ENCODE assay signal across 30 mouse cellular contexts in genomic region chr2:170601171-170601570, GRCm38 (mm10). TPM values are rescaled to one million over a fixed set of nuclear protein-coding genes. Genes with fewer than 3 reads are reported as not detected.
A peak's percentile ranks its signal among the peaks of the same experiment; 100 is the strongest.
DNase-seq lines count a peak whose midpoint lies in the region; ATAC-seq and TF ChIP-seq lines count a peak whose summit lies in the region.
"Had no signal": no experiment of that assay in that cellular context is flagged by ENCODE, and none has a peak within 500 bp of the region (broad histone marks: within the 10 kb centered on the region; RNA-seq: fewer than 3 reads in every experiment).

No protein-coding gene starts in this region.

- H3K27me3 ChIP-seq in midbrain, postnatal 0 days (ENCODE audit: insufficient read depth, low read length) = no peaks in the 10 kb centered on the region
- H3K27me3 ChIP-seq in midbrain, embryonic 10.5 days (ENCODE audit: low read depth, poor library complexity, severe bottlenecking) = no peaks in the 10 kb centered on the region
- H3K27me3 ChIP-seq in liver, embryonic 12.5 days (replicated peaks) = no peaks in the 10 kb centered on the region
- H3K27me3 ChIP-seq: embryonic facial prominence, embryonic 12.5 days; hindbrain, embryonic 13.5 days; lung, embryonic 15.5 days; midbrain, embryonic 12.5 days; neural tube, embryonic 13.5 days had no signal

- H3K4me3 ChIP-seq in midbrain, postnatal 0 days (ENCODE audit: low read depth, low read length) = no peak overlapping the region
- H3K4me3 ChIP-seq in midbrain, embryonic 10.5 days = no peak overlapping the region
- H3K4me3 ChIP-seq in liver, embryonic 12.5 days = no peak overlapping the region
- H3K4me3 ChIP-seq: embryonic facial prominence, embryonic 12.5 days; erythroblast, embryonic 14.5 days; hindbrain, embryonic 13.5 days; limb, embryonic 13.5 days; lung, embryonic 15.5 days; midbrain, embryonic 12.5 days; neural tube, embryonic 13.5 days had no signal

- H3K4me1 ChIP-seq in midbrain, postnatal 0 days (ENCODE audit: insufficient read depth, low read length) = no peaks in the 10 kb centered on the region
- H3K4me1 ChIP-seq in midbrain, embryonic 10.5 days = peaks cover 4% of the 10 kb centered on the region; the same call in 1 of the 2 replicates
- no peaks in the 10 kb centered on the region for H3K4me1 ChIP-seq in liver, embryonic 12.5 days
- H3K4me1 ChIP-seq: embryonic facial prominence, embryonic 12.5 days; lung, embryonic 15.5 days; midbrain, embryonic 12.5 days had no signal

- peak; percentile 23 for DNase-seq in embryo, embryonic 10.5 days (ENCODE audit: low spot score)
- no peak for DNase-seq in embryo, embryonic 11 days
- DNase-seq in midbrain, postnatal 0 days (ENCODE audit: low spot score) = no peak
- no peak for DNase-seq in midbrain, embryonic 10.5 days (ENCODE audit: low spot score)
- peak; percentile 8 for DNase-seq in brain, adult 2 months (ENCODE audit: low read depth, low spot score)
- DNase-seq in testis, postnatal 14 days (ENCODE audit: low spot score) = peak; percentile 64
- DNase-seq in right cerebral cortex, postnatal 14 days = no peak
- DNase-seq: B cell, adult 2 months; cerebellum, adult 11-12 months; cerebellum, postnatal 25 days; gastrocnemius, postnatal 36 days; heart, postnatal 10 days; kidney, adult 2 months; layer of hippocampus, adult 9-11 months; spleen, adult 18-20 months; thymus, postnatal 25 days had no signal

- 86% methylated on average over 5 of the region's 5 CpGs for WGBS in midbrain, postnatal 0 days
- WGBS in midbrain, embryonic 10.5 days = 87% methylated on average over 5 of the region's 5 CpGs
- 65% methylated on average over 5 of the region's 5 CpGs for WGBS in liver, embryonic 12.5 days (ENCODE audit: insufficient replicate concordance)

- H3K9me3 ChIP-seq in midbrain, postnatal 0 days (ENCODE audit: low read length) = no peaks in the 10 kb centered on the region
- H3K9me3 ChIP-seq in midbrain, embryonic 10.5 days (replicated peaks) = no peaks in the 10 kb centered on the region
- peaks cover 15% of the 10 kb centered on the region for H3K9me3 ChIP-seq in liver, embryonic 12.5 days (replicated peaks)
- H3K9me3 ChIP-seq: embryonic facial prominence, embryonic 12.5 days; hindbrain, embryonic 13.5 days; lung, embryonic 15.5 days; midbrain, embryonic 12.5 days had no signal

- H3K27ac ChIP-seq in midbrain, postnatal 0 days (ENCODE audit: low read depth, low read length) = no peak overlapping the region
- H3K27ac ChIP-seq in midbrain, embryonic 10.5 days (replicated peaks) = no peak overlapping the region
- H3K27ac ChIP-seq in liver, embryonic 12.5 days = no peak overlapping the region
- H3K27ac ChIP-seq: embryonic facial prominence, embryonic 12.5 days; hindbrain, embryonic 13.5 days; limb, embryonic 13.5 days; liver, embryonic 14.5 days; lung, embryonic 15.5 days; midbrain, embryonic 12.5 days; neural tube, embryonic 13.5 days had no signal

- H3K9ac ChIP-seq in midbrain, postnatal 0 days (replicated peaks; ENCODE audit: low read length, poor library complexity, severe bottlenecking) = no peak overlapping the region
- H3K9ac ChIP-seq in liver, embryonic 12.5 days = no peak overlapping the region
- H3K9ac ChIP-seq: embryonic facial prominence, embryonic 12.5 days; hindbrain, embryonic 13.5 days; limb, embryonic 13.5 days; liver, embryonic 14.5 days; lung, embryonic 15.5 days; midbrain, embryonic 12.5 days; neural tube, embryonic 13.5 days had no signal

- H3K36me3 ChIP-seq in midbrain, postnatal 0 days (ENCODE audit: insufficient read depth, low read length) = no peaks in the 10 kb centered on the region
- no peaks in the 10 kb centered on the region for H3K36me3 ChIP-seq in midbrain, embryonic 10.5 days
- H3K36me3 ChIP-seq in liver, embryonic 12.5 days = no peaks in the 10 kb centered on the region
- H3K36me3 ChIP-seq: embryonic facial prominence, embryonic 12.5 days; hindbrain, embryonic 13.5 days; limb, embryonic 13.5 days; lung, embryonic 15.5 days; midbrain, embryonic 12.5 days; neural tube, embryonic 13.5 days had no signal

- TF ChIP-seq CTCF in midbrain, postnatal 0 days (IDR thresholded peaks at IDR 0.05) = peak; percentile 35

- ATAC-seq in midbrain, postnatal 0 days (ENCODE audit: low FRiP score) = no peak
- no peak for ATAC-seq in liver, embryonic 12.5 days
- ATAC-seq: forebrain, embryonic 14.5 days; inflammation-experienced regulatory T-cells, adult 6 months had no signal

- no peak overlapping the region for H3K4me2 ChIP-seq in midbrain, postnatal 0 days (ENCODE audit: low read depth, low read length, poor library complexity, severe bottlenecking)
- H3K4me2 ChIP-seq in liver, embryonic 12.5 days = no peak overlapping the region
- H3K4me2 ChIP-seq: embryonic facial prominence, embryonic 12.5 days; hindbrain, embryonic 13.5 days; limb, embryonic 13.5 days; lung, embryonic 15.5 days; midbrain, embryonic 12.5 days; neural tube, embryonic 13.5 days had no signal

RNA-seq across cellular contexts. Expression of gene 4930470P17Rik, which starts 0.6 kb away (rescaled TPM):
- total RNA-seq in midbrain, postnatal 0 days (2014; rRNA removed) = not detected in 2 replicates
- not detected in 2 replicates for polyA plus RNA-seq in midbrain, postnatal 0 days (2015; fragmentation: Nextera tagmentation; extraction: Ambion mirVana)
- not detected in 2 replicates for polyA plus RNA-seq in midbrain, embryonic 10.5 days (2016; fragmentation: Nextera tagmentation; extraction: Ambion mirVana)
- not detected in 2 replicates for polyA plus RNA-seq in liver, embryonic 12.5 days (2016; fragmentation: Nextera tagmentation; extraction: Ambion mirVana)
- total RNA-seq: adrenal gland, adult 18-20 months; gastrocnemius, postnatal 36 days; heart, postnatal 10 days; left cerebral cortex, postnatal 10 days had no signal
- polyA plus RNA-seq: embryonic facial prominence, embryonic 12.5 days; erythroblast, embryonic 14.5 days; forebrain, embryonic 14.5 days; hindbrain, embryonic 13.5 days; inflammation-experienced regulatory T-cells, adult 6 months; kidney, adult 2 months; limb, embryonic 13.5 days; liver, embryonic 14.5 days; lung, embryonic 15.5 days; midbrain, embryonic 12.5 days; neural tube, embryonic 13.5 days; stomach, embryonic 14.5 days had no signal

Comparison
In these comparisons a context has a peak if more than half of its experiments do, and no peak if none do; other contexts are left out.
1. DNase-seq: peak in embryo, embryonic 10.5 days (single experiment), brain, adult 2 months (single experiment) and testis, postnatal 14 days (single experiment); none in embryo, embryonic 11 days (single experiment), midbrain, postnatal 0 days (single experiment), midbrain, embryonic 10.5 days (single experiment) and right cerebral cortex, postnatal 14 days (single experiment).